24 mouse cellular contexts compared by ENCODE assay signal in the genomic region with DNA sequence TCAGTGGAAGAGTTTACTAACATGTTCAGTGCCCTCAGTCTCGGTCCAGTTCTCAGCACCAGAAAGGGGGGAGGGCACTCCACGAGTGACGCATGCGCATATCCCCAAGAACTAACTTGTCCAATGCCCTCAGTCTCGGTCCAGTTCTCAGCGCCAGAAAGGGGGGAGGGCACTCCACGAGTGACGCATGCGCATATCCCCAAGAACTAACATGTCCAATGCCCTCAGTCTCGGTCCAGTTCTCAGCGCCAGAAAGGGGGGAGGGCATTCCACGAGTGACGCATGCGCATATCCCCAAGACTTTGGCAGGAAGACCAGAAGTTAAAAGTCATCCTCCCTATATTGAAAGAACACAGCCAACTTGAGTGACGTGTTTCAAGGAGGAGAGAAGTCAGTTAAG.
"Had no signal": no experiment of that assay in that cellular context is flagged by ENCODE, and none has a peak within 500 bp of the region (broad histone marks: within the 10 kb centered on the region; RNA-seq: fewer than 3 reads in every experiment).

No protein-coding gene starts in this region.

- H3K4me2 ChIP-seq: limb, embryonic 12.5 days; limb, embryonic 15.5 days; liver, embryonic 11.5 days; lung, embryonic 14.5 days; midbrain, embryonic 13.5 days; neural tube, embryonic 13.5 days had no signal

- H3K27ac ChIP-seq: kidney, postnatal 0 days; left cerebral cortex, adult 2 months; limb, embryonic 12.5 days; limb, embryonic 15.5 days; liver, embryonic 14.5 days; midbrain, embryonic 10.5 days; midbrain, embryonic 13.5 days; neural tube, embryonic 13.5 days had no signal

- H3K4me1 ChIP-seq: limb, embryonic 12.5 days; limb, embryonic 15.5 days; midbrain, embryonic 10.5 days; midbrain, embryonic 13.5 days; neural tube, embryonic 13.5 days had no signal

- H3K27me3 ChIP-seq: limb, embryonic 12.5 days; limb, embryonic 15.5 days; megakaryocyte, embryonic 14.5 days; midbrain, embryonic 13.5 days; neural tube, embryonic 13.5 days had no signal

- DNase-seq: kidney, adult 2 months; kidney, postnatal 25 days; layer of hippocampus, postnatal 36 days; left cerebral cortex, postnatal 4 days; liver, postnatal 0 days; lung, embryonic 14.5 days; lung, postnatal 10 days; lung, postnatal 36 days; thymus, adult 18-20 months; thymus, postnatal 14 days; thymus, postnatal 4 days had no signal

- H3K36me3 ChIP-seq: limb, embryonic 12.5 days; limb, embryonic 15.5 days; midbrain, embryonic 10.5 days; midbrain, embryonic 13.5 days; neural tube, embryonic 13.5 days had no signal

- H3K9ac ChIP-seq: limb, embryonic 12.5 days; limb, embryonic 15.5 days; liver, embryonic 14.5 days; liver, postnatal 0 days; lung, embryonic 14.5 days; midbrain, embryonic 13.5 days; neural tube, embryonic 13.5 days had no signal

- H3K4me3 ChIP-seq: left cerebral cortex, adult 2 months; limb, embryonic 12.5 days; limb, embryonic 15.5 days; megakaryocyte, embryonic 14.5 days; midbrain, embryonic 10.5 days; midbrain, embryonic 13.5 days; myocyte; neural tube, embryonic 13.5 days had no signal

- ATAC-seq: intestine, postnatal 0 days; liver, postnatal 0 days; midbrain, embryonic 13.5 days; midbrain, embryonic 16.5 days had no signal

- H3K9me3 ChIP-seq: limb, embryonic 12.5 days; limb, embryonic 15.5 days; megakaryocyte, embryonic 14.5 days; midbrain, embryonic 10.5 days; midbrain, embryonic 13.5 days; neural tube, embryonic 13.5 days had no signal
